Mouse (Mus musculus) limb, embryonic 14.5 days (tissue): ENCODE data around the gene Ppie. TPM values are rescaled to one million over a fixed set of nuclear protein-coding genes. Genes with fewer than 3 reads are reported as not detected.

Source experiments
- ATAC-seq: fragments of 200-750 bp; cut with Nextera tagmentation; 2 replicates; pipeline ENCODE4 v1.8.0; 2017; ENCODE audit warnings: low read depth, moderate number of reproducible peaks, moderate TSS enrichment; ENCODE audit not compliant: low FRiP score
- DNase-seq: peaks from one replicate; pipeline ENCODE4 v3.0.0-alpha.2; 2015; ENCODE audit warnings: low spot score
- H3K27ac ChIP-seq: fragments of 300-500 bp; sonication (generic); replicated peaks from 2 replicates; pipeline ENCODE4 v1.5.1; 2014; ENCODE audit warnings: low read depth, mild to moderate bottlenecking, low read length, moderate library complexity, mixed read lengths
- H3K27me3 ChIP-seq: fragments of 300-500 bp; sonication (generic); 2 replicates; pipeline ENCODE4 v1.6.1; 2014; ENCODE audit warnings: low read length, mixed read lengths; ENCODE audit not compliant: control insufficient read depth, insufficient read depth
- H3K36me3 ChIP-seq: fragments of 300-500 bp; sonication (generic); 2 replicates; pipeline ENCODE4 v1.6.1; 2014; ENCODE audit warnings: mild to moderate bottlenecking, low read length, moderate library complexity, mixed read lengths; ENCODE audit not compliant: control insufficient read depth, insufficient read depth
- H3K4me1 ChIP-seq: fragments of 300-500 bp; sonication (generic); 2 replicates; pipeline ENCODE4 v1.6.1; 2014; ENCODE audit warnings: antibody characterized with exemption, low read length, mixed read lengths; ENCODE audit not compliant: control insufficient read depth, insufficient read depth
- H3K4me2 ChIP-seq: fragments of 300-500 bp; sonication (generic); replicated peaks from 2 replicates; pipeline ENCODE4 v1.6.1; 2014; ENCODE audit warnings: low read depth, mild to moderate bottlenecking, low read length, moderate library complexity; ENCODE audit not compliant: severe bottlenecking
- H3K4me3 ChIP-seq: fragments of 300-500 bp; sonication (generic); replicated peaks from 2 replicates; pipeline ENCODE4 v1.5.1; 2014; ENCODE audit warnings: low read length
- H3K9ac ChIP-seq: fragments of 300-500 bp; sonication (generic); 2 replicates; pipeline ENCODE4 v1.6.1; 2014; ENCODE audit warnings: mild to moderate bottlenecking, low read depth, low read length, moderate library complexity; ENCODE audit not compliant: severe bottlenecking
- H3K9me3 ChIP-seq: fragments of 300-500 bp; sonication (generic); 2 replicates; pipeline ENCODE4 v1.6.1; 2016; ENCODE audit warnings: low read length; ENCODE audit not compliant: control insufficient read depth
- POLR2A ChIP-seq: fragments of 200-500 bp; IDR thresholded peaks from 2 replicates; pipeline ENCODE4 v1.8.0; 2012; ENCODE audit warnings: inconsistent platforms, mild to moderate bottlenecking, moderate library complexity, borderline replicate concordance; ENCODE audit not compliant: insufficient read depth, insufficient read length; ENCODE audit errors: extremely low read depth
- WGBS: fragments of 180-500 bp; shearing (Covaris S2); extraction: QIAGEN DNeasy Blood & Tissue Kit; methylation state at CpG from one replicate; pipeline ENCODE4 v1.1.7; 2014; 5-methylcytosine and 5-hydroxymethylcytosine counted together
- polyA plus RNA-seq, 2 experiments: library from polyadenylated mRNA; depleted of rRNA in 1 of 2; stranded (reverse) in 1 of 2; unstranded in 1 of 2; fragments of >200 nt; fragmentation: Nextera tagmentation in 1 of 2; extraction: Ambion mirVana in 1 of 2; gene quantifications; 2 replicates each; pipeline versions ENCODE4 v1.2.1 to v1.2.3; 2012 to 2014

Gene Ppie
- polyA plus RNA-seq, 2 experiments = 57.6 to 96.4 TPM

- no peaks in the 10 kb centered on the region for H3K4me1 ChIP-seq
- 66% methylated on average over 2 of the region's 2 CpGs for WGBS
- DNase-seq (no peak), ATAC-seq (no peak)
- H3K36me3 ChIP-seq = no peaks in the 10 kb centered on the region
- H3K27ac ChIP-seq = no peak overlapping the region
- no peak overlapping the region for H3K4me3 ChIP-seq
- H3K4me2 ChIP-seq = no peak overlapping the region
- no peak for TF ChIP-seq POLR2A
- no peaks in the 10 kb centered on the region for H3K27me3 ChIP-seq
- no peak overlapping the region for H3K9ac ChIP-seq
- H3K9me3 ChIP-seq = no peaks in the 10 kb centered on the region
Observed at GRCm38 (mm10) chr4:123155427-123155826, 15.7 kb upstream of the Ppie start.

DNA sequence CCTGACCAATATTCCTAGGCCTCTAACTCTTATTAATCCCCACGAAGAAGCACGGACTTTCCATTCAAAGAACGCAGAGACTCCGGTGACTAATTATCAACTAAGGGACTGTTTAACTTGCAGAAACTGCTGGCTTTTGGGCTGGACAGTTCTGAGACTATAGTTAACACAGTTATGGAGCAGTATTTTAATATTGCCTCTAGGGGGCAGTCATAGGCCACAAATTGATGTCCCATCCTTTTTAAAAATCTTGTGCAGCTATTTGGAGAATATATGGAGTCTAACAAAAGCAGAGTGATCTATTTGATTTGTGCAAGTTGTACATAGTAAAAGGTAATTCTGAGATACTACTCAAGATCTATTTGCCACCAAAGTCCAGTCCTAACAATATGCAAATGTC, 15.3 kb upstream of the Ppie start:
- H3K4me1 ChIP-seq = no peaks in the 10 kb centered on the region
- no peaks in the 10 kb centered on the region for H3K9me3 ChIP-seq
- H3K4me2 ChIP-seq = no peak overlapping the region
- no peak overlapping the region for H3K27ac ChIP-seq
- H3K9ac ChIP-seq = no peak overlapping the region
- no peak for TF ChIP-seq POLR2A
- H3K36me3 ChIP-seq = no peaks in the 10 kb centered on the region
- H3K27me3 ChIP-seq = no peaks in the 10 kb centered on the region
- 23% methylated on average over 4 of the region's 4 CpGs for WGBS
- DNase-seq (peak; percentile 78), ATAC-seq (no peak)
- H3K4me3 ChIP-seq = no peak overlapping the region

GRCm38 (mm10) chr4:123152976-123153375, 13.2 kb upstream of the Ppie start:
- Histone ChIP-seq H3K4me2 (no peak overlapping the region), H3K36me3 (no peaks in the 10 kb centered on the region), H3K9me3 (no peaks in the 10 kb centered on the region), H3K4me3 (no peak overlapping the region), H3K27ac (no peak overlapping the region), H3K27me3 (no peaks in the 10 kb centered on the region), H3K9ac (no peak overlapping the region), H3K4me1 (no peaks in the 10 kb centered on the region)
- no peak for TF ChIP-seq POLR2A
- DNase-seq (no peak), ATAC-seq (no peak)
- WGBS = 39% methylated on average over 5 of the region's 5 CpGs

DNA sequence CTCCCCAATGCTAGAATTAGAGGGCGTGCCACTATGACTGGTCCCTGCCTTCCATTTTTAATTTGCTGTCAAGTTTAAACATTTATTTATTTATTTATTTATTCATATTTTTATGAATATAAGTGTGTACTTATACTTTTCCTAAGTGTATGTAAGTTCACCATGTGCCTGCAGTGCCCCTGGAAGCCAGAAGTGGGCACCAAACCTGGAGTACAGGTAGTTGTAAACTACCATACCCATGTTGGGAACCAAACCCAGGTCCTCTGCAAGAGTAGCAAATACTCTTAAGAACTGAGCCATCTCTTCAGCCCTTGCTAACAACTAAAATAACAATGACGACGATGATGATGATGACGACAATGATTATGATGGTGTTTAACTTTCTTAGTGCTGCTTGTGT, 12.3 kb upstream of the Ppie start:
- Histone ChIP-seq H3K4me1 (no peaks in the 10 kb centered on the region), H3K9ac (no peak overlapping the region), H3K4me3 (no peak overlapping the region), H3K4me2 (no peak overlapping the region), H3K36me3 (no peaks in the 10 kb centered on the region), H3K9me3 (no peaks in the 10 kb centered on the region), H3K27ac (no peak overlapping the region), H3K27me3 (no peaks in the 10 kb centered on the region)
- ATAC-seq (no peak), DNase-seq (no peak)
- 79% methylated on average over 4 of the region's 4 CpGs for WGBS
- TF ChIP-seq POLR2A = no peak

- no peak overlapping the region for H3K4me2 ChIP-seq
- no peak overlapping the region for H3K4me3 ChIP-seq
- no peaks in the 10 kb centered on the region for H3K27me3 ChIP-seq
- TF ChIP-seq POLR2A = no peak
- no peaks in the 10 kb centered on the region for H3K4me1 ChIP-seq
- no peak for ATAC-seq
- H3K9me3 ChIP-seq = no peaks in the 10 kb centered on the region
- DNase-seq = no peak
- H3K9ac ChIP-seq = no peak overlapping the region
- no peaks in the 10 kb centered on the region for H3K36me3 ChIP-seq
- H3K27ac ChIP-seq = no peak overlapping the region
- WGBS = 82% methylated on average over 5 of the region's 5 CpGs
Observed at GRCm38 (mm10) chr4:123147446-123148150, 7.8 kb upstream of the Ppie start.
